Mouse (Mus musculus) myocyte (in vitro differentiated cells): Measurements from ENCODE around the gene Katnal1. TPM values are rescaled to one million over a fixed set of nuclear protein-coding genes. Genes with fewer than 3 reads are reported as not detected.
A peak's percentile ranks its signal among the peaks of the same experiment; 100 is the strongest.

Experiments used
- H3K27me3 ChIP-seq: one replicate; pipeline ENCODE4 v1.6.1; 2011; ENCODE audit not compliant: control insufficient read depth, insufficient read depth, insufficient read length
- H3K36me3 ChIP-seq: one replicate; pipeline ENCODE4 v1.6.1; 2011; ENCODE audit not compliant: control insufficient read depth, insufficient read depth
- H3K4me2 ChIP-seq: one replicate; pipeline ENCODE4 v1.6.1; 2011; ENCODE audit warnings: low read depth, control low read depth
- H3K4me3 ChIP-seq: one replicate; pipeline ENCODE4 v1.5.1; 2011; ENCODE audit warnings: mild to moderate bottlenecking, control low read depth, moderate library complexity
- H3K79me2 ChIP-seq: one replicate; pipeline ENCODE4 v1.6.1; 2011; ENCODE audit not compliant: control insufficient read depth, insufficient read depth
- H3ac ChIP-seq: one replicate; pipeline ENCODE4 v1.6.1; 2011; ENCODE audit not compliant: control insufficient read depth, insufficient read length
- CEBPB ChIP-seq: IDR thresholded peaks from 2 replicates; pipeline ENCODE4 v1.6.1; 2011; ENCODE audit warnings: mild to moderate bottlenecking, moderate library complexity; ENCODE audit not compliant: poor library complexity, insufficient read depth, severe bottlenecking
- E2F4 ChIP-seq: IDR thresholded peaks from one replicate; pipeline ENCODE4 v1.6.1; 2011; ENCODE audit warnings: mild to moderate bottlenecking, control low read depth, moderate library complexity; ENCODE audit not compliant: insufficient read depth
- MAX ChIP-seq: IDR thresholded peaks from one replicate; pipeline ENCODE4 v1.6.1; 2011; ENCODE audit warnings: low read depth, mild to moderate bottlenecking, control low read depth
- MYOD1 ChIP-seq, 3 experiments: IDR thresholded peaks; one replicate each; pipeline ENCODE4 v1.6.1; 2011; ENCODE audit warnings: control low read depth in 2 of 3, low read depth in 2 of 3, mild to moderate bottlenecking in 2 of 3, moderate library complexity in 1 of 3; ENCODE audit not compliant: insufficient read length in 2 of 3, control insufficient read depth in 1 of 3
- MYOG ChIP-seq, 3 experiments: IDR thresholded peaks; one replicate each; pipeline ENCODE4 v1.6.1; 2011; ENCODE audit warnings: control low read depth in 2 of 3, low read depth in 2 of 3, mild to moderate bottlenecking in 2 of 3; ENCODE audit not compliant: insufficient read length in 2 of 3, control insufficient read depth in 1 of 3, insufficient read depth in 1 of 3
- POLR2A ChIP-seq: IDR thresholded peaks from one replicate; pipeline ENCODE4 v1.6.1; 2011; ENCODE audit warnings: low read depth, mild to moderate bottlenecking, control low read depth, moderate library complexity; ENCODE audit not compliant: insufficient read length
- POLR2AphosphoS2 ChIP-seq: IDR thresholded peaks from one replicate; pipeline ENCODE4 v1.6.1; 2011; ENCODE audit warnings: low read depth, control low read depth; ENCODE audit not compliant: insufficient read length
- REST ChIP-seq: IDR thresholded peaks from one replicate; pipeline ENCODE4 v1.6.1; 2011; ENCODE audit warnings: mild to moderate bottlenecking, control low read depth, moderate library complexity; ENCODE audit not compliant: insufficient read depth, insufficient read length
- SRF ChIP-seq: IDR thresholded peaks from one replicate; pipeline ENCODE4 v1.6.1; 2011; ENCODE audit warnings: low read depth; ENCODE audit not compliant: control insufficient read depth, insufficient read length
- TCF12 ChIP-seq: IDR thresholded peaks from one replicate; pipeline ENCODE4 v1.6.1; 2011; ENCODE audit warnings: mild to moderate bottlenecking, control low read depth; ENCODE audit not compliant: poor library complexity, insufficient read depth, severe bottlenecking
- TCF3 ChIP-seq: IDR thresholded peaks from one replicate; pipeline ENCODE4 v1.6.1; 2011; ENCODE audit warnings: low read depth, control low read depth; ENCODE audit not compliant: insufficient read length
- USF1 ChIP-seq: IDR thresholded peaks from one replicate; pipeline ENCODE4 v1.6.1; 2011; ENCODE audit warnings: low read depth, mild to moderate bottlenecking, control low read depth, moderate library complexity
- polyA plus RNA-seq: library from polyadenylated mRNA; unstranded; fragments of >200 nt; fragmentation: generic; extraction: Trizol; gene quantifications from one replicate; pipeline ENCODE4 v1.2.1, GENCODE M21; 2012; ENCODE audit warnings: missing spikeins

Katnal1 gene
- polyA plus RNA-seq, 1 experiment = 7.6 TPM

- no peaks in the 10 kb centered on the region for H3K36me3 ChIP-seq
- H3K4me2 ChIP-seq = peak overlapping the region; percentile 65
- H3K4me3 ChIP-seq = no peak overlapping the region
- H3ac ChIP-seq = no peak overlapping the region
- H3K27me3 ChIP-seq = no peaks in the 10 kb centered on the region
- H3K79me2 ChIP-seq = no peaks in the 10 kb centered on the region
- TF ChIP-seq TCF3 (no peak), REST (no peak), MYOD1 (IDR thresholded peaks at IDR 0.05; ENCODE audit: control insufficient read depth in 1 of 3, insufficient read length in 2 of 3, low read depth in 2 of 3) (peak; percentile 60 to 95 (median 84)), CEBPB (no peak), USF1 (peak; percentile 49), MYOG (IDR thresholded peaks at IDR 0.05; ENCODE audit: control insufficient read depth in 1 of 3, insufficient read depth in 1 of 3, insufficient read length in 2 of 3, low read depth in 2 of 3) (peak in 2 of 3 experiments; percentile 66 to 94), POLR2AphosphoS2 (peak; percentile 30), TCF12 (peak; percentile 41), POLR2A (no peak)
These were observed 30.2 kb upstream of the Katnal1 start for GRCm38 (mm10) chr5:148959068-148959990.

DNA sequence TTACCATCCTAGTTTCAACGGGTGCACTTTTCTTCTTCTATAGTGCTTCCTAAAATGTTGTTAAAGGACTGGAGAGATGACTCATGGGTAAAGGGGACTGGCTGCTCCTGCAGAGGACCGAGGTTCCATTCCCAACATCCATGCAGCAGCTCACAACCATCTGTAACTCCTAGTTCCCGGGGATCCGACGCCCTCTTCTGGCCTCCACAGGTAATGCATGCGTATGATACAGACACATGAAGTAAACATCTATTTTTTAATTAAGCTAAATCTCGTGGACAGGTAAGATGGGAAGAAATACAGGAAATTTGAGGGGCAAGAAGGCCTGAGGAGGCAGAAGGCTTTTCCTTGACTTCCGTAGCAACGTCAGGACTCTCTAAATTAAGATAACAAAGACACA lies 29.2 kb upstream of the Katnal1 start:
- Histone ChIP-seq H3K4me2 (peak overlapping the region; percentile 65), H3K4me3 (no peak overlapping the region)
- TF ChIP-seq POLR2AphosphoS2 (no peak), MAX (no peak), REST (no peak), TCF3 (no peak), MYOD1 (IDR thresholded peaks at IDR 0.05; ENCODE audit: control insufficient read depth in 1 of 3, insufficient read length in 2 of 3, low read depth in 2 of 3) (no peak), POLR2A (no peak), CEBPB (no peak)

GRCm38 (mm10) chr5:148956898-148957535 lies 27.9 kb upstream of the Katnal1 start:
- H3K36me3 ChIP-seq = no peaks in the 10 kb centered on the region
- no peak overlapping the region for H3ac ChIP-seq
- H3K27me3 ChIP-seq = no peaks in the 10 kb centered on the region
- no peaks in the 10 kb centered on the region for H3K79me2 ChIP-seq
- H3K4me3 ChIP-seq = no peak overlapping the region
- no peak for TF ChIP-seq REST
- no peak for TF ChIP-seq SRF
- TF ChIP-seq MYOD1 (IDR thresholded peaks at IDR 0.05; ENCODE audit: control insufficient read depth in 1 of 3, insufficient read length in 2 of 3, low read depth in 2 of 3) = no peak
- no peak for TF ChIP-seq USF1
- TF ChIP-seq TCF12 = no peak
- no peak for TF ChIP-seq CEBPB
- TF ChIP-seq TCF3 = no peak
- no peak for TF ChIP-seq POLR2AphosphoS2
- no peak for TF ChIP-seq POLR2A
- no peak for TF ChIP-seq MAX
- no peak for TF ChIP-seq MYOG (IDR thresholded peaks at IDR 0.05; ENCODE audit: control insufficient read depth in 1 of 3, insufficient read depth in 1 of 3, insufficient read length in 2 of 3, low read depth in 2 of 3)
- TF ChIP-seq E2F4 = no peak
- no peak overlapping the region for H3K4me2 ChIP-seq

More for the DNA sequence above, 29.2 kb upstream of the Katnal1 start:
- Histone ChIP-seq H3K36me3 (no peaks in the 10 kb centered on the region), H3K27me3 (no peaks in the 10 kb centered on the region), H3ac (no peak overlapping the region), H3K79me2 (no peaks in the 10 kb centered on the region)

DNA sequence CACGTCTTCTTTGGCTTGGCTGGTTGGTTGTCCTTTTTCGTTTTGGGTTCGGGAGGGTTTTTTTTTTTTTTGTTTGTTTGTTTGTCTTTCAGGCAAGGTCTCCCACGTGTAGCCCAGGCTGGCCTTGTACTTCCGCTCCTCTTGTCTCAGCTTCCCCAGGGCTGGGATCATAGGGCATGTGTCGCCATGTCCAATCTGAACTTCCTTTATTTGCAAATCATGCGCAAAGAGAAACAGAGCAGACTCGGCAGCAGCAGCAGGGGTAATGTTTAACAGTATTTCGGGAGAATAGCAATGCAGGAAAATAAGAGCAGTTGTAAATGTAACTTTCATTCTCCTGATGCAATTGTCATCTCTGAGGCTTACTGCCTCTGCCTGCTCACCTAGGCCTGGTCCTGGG lies 27.0 kb upstream of the Katnal1 start:
- no peak for TF ChIP-seq CEBPB
- TF ChIP-seq MYOG (IDR thresholded peaks at IDR 0.05; ENCODE audit: control insufficient read depth in 1 of 3, insufficient read depth in 1 of 3, insufficient read length in 2 of 3, low read depth in 2 of 3) = no peak
- TF ChIP-seq POLR2A = no peak
- TF ChIP-seq E2F4 = no peak
- TF ChIP-seq POLR2AphosphoS2 = no peak
- TF ChIP-seq MYOD1 (IDR thresholded peaks at IDR 0.05; ENCODE audit: control insufficient read depth in 1 of 3, insufficient read length in 2 of 3, low read depth in 2 of 3) = no peak
- no peaks in the 10 kb centered on the region for H3K79me2 ChIP-seq
- H3K4me3 ChIP-seq = no peak overlapping the region
- H3K4me2 ChIP-seq = no peak overlapping the region
- H3K27me3 ChIP-seq = no peaks in the 10 kb centered on the region
- H3K36me3 ChIP-seq = no peaks in the 10 kb centered on the region
- H3ac ChIP-seq = no peak overlapping the region

GRCm38 (mm10) chr5:148955575-148955974 lies 26.5 kb upstream of the Katnal1 start:
- no peak overlapping the region for H3K4me3 ChIP-seq
- no peak overlapping the region for H3K4me2 ChIP-seq
- no peaks in the 10 kb centered on the region for H3K79me2 ChIP-seq
- H3K27me3 ChIP-seq = no peaks in the 10 kb centered on the region
- no peak overlapping the region for H3ac ChIP-seq
- TF ChIP-seq REST = no peak
- TF ChIP-seq SRF = no peak
- TF ChIP-seq MAX = no peak
- TF ChIP-seq TCF12 = no peak
- no peak for TF ChIP-seq POLR2AphosphoS2
- no peak for TF ChIP-seq USF1
- no peak for TF ChIP-seq CEBPB
- TF ChIP-seq MYOG (IDR thresholded peaks at IDR 0.05; ENCODE audit: control insufficient read depth in 1 of 3, insufficient read depth in 1 of 3, insufficient read length in 2 of 3, low read depth in 2 of 3) = no peak
- no peak for TF ChIP-seq MYOD1 (IDR thresholded peaks at IDR 0.05; ENCODE audit: control insufficient read depth in 1 of 3, insufficient read length in 2 of 3, low read depth in 2 of 3)
- TF ChIP-seq TCF3 = no peak
- TF ChIP-seq E2F4 = no peak
- TF ChIP-seq POLR2A = no peak
- H3K36me3 ChIP-seq = no peaks in the 10 kb centered on the region
